ENCODE assay signal across 12 mouse cellular contexts in genomic region chr7:70541881-70542665, GRCm38 (mm10).
"Had no signal": no experiment of that assay in that cellular context is flagged by ENCODE, and none has a peak within 500 bp of the region (broad histone marks: within the 10 kb centered on the region; RNA-seq: fewer than 3 reads in every experiment).

No protein-coding gene starts in this region.

- H3K9me3 ChIP-seq: limb, embryonic 15.5 days; liver, embryonic 15.5 days; midbrain, embryonic 15.5 days; neural tube, embryonic 12.5 days had no signal

- H3K27me3 ChIP-seq: limb, embryonic 15.5 days; liver, embryonic 15.5 days; midbrain, embryonic 15.5 days; neural tube, embryonic 12.5 days had no signal

- H3K9ac ChIP-seq: limb, embryonic 15.5 days; liver, embryonic 15.5 days; lung, embryonic 14.5 days; midbrain, embryonic 15.5 days; neural tube, embryonic 12.5 days had no signal

- H3K27ac ChIP-seq: hindbrain, postnatal 0 days; left cerebral cortex, adult 2 months; limb, embryonic 15.5 days; liver, embryonic 15.5 days; midbrain, embryonic 15.5 days; neural tube, embryonic 12.5 days; stomach, postnatal 0 days had no signal

- H3K4me3 ChIP-seq: left cerebral cortex, adult 2 months; limb, embryonic 15.5 days; liver, embryonic 15.5 days; midbrain, embryonic 15.5 days; neural tube, embryonic 12.5 days had no signal

- H3K36me3 ChIP-seq: limb, embryonic 15.5 days; liver, embryonic 15.5 days; midbrain, embryonic 15.5 days; neural tube, embryonic 12.5 days had no signal

- H3K4me2 ChIP-seq: limb, embryonic 15.5 days; liver, embryonic 15.5 days; lung, embryonic 14.5 days; midbrain, embryonic 11.5 days; midbrain, embryonic 15.5 days; neural tube, embryonic 12.5 days had no signal

- DNase-seq: lung, embryonic 14.5 days; lung, postnatal 10 days; lung, postnatal 4 days; thymus, postnatal 4 days had no signal

- H3K4me1 ChIP-seq: limb, embryonic 15.5 days; liver, embryonic 15.5 days; midbrain, embryonic 15.5 days; neural tube, embryonic 12.5 days had no signal

- ATAC-seq: hindbrain, postnatal 0 days; midbrain, embryonic 15.5 days had no signal
